Mouse (Mus musculus): ENCODE data around the gene Rab3il1. TPM values are rescaled to one million over a fixed set of nuclear protein-coding genes. Genes with fewer than 3 reads are reported as not detected.
A peak's percentile ranks its signal among the peaks of the same experiment; 100 is the strongest.

Gene Rab3il1
- total RNA-seq, 2 experiments from 2014 or later = 8.5 to 9.9 TPM

DNA sequence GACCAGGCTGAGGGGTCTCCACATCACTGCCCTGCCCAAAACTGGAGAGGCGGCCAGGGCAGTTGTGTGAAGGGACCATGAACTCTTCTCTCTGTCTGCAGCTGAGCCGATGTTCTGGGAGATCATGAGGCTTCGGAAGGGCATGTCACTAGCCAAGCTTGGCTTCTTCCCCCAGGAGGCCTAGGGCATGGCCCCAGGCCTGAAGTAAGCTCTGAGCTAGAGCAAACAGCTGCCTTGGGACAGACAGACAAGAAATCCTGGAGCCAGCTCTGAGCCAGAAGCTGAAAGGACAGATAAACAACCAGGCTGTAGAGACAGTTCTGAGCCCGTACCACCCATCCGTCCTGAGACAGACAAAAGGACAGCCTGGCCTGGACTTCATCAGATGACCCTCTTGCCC, 32.9 kb downstream of the Rab3il1 start:
- DNase-seq (ENCODE audit: low spot score in 2 of 2) = no peak
- intact Hi-C loops (cut with DNase I) = loop anchor here (2.0 to 5.0 kb wide), 3 partner anchors 34 to 118 kb away; partner anchors contain the start of genes Best1 and Rab3il1

DNA sequence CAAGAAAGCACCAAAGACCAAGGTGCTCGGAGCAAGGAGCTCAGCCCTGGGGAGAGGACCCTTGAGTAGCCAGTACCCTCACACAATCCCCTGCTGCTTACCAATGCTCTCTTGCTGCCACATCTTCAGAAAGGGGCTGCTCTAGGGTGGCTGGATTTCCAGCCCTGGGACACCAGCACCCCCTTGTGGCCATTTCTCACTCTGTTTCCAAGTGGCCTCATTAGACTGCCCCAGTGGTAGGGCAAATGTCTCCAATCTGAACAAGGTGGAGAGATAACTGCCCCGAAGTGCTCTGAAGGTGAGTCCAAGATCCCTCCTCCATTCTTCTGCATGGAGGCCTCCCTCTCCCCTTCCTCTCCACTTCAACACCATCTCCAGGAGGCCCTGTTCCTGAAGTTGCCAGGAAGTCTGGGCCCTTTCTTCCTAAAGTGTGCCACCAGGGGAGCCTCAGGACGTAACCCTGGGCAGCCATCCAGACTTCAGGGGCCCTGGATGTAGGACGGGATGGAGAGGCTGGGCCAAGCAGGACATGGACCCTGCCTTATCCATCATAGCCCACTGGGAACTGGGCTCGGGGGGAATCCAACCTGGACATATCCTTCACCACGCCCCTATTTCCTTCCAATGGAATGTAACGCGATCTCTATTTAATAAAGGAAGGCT, 33.4 kb downstream of the Rab3il1 start:
- peak; percentile 58 to 74 for DNase-seq (ENCODE audit: low spot score in 2 of 2)
- intact Hi-C loops (cut with DNase I) = loop anchor here (2.0 to 5.0 kb wide), 3 partner anchors 34 to 118 kb away; partner anchors contain the start of genes Best1 and Rab3il1

DNA sequence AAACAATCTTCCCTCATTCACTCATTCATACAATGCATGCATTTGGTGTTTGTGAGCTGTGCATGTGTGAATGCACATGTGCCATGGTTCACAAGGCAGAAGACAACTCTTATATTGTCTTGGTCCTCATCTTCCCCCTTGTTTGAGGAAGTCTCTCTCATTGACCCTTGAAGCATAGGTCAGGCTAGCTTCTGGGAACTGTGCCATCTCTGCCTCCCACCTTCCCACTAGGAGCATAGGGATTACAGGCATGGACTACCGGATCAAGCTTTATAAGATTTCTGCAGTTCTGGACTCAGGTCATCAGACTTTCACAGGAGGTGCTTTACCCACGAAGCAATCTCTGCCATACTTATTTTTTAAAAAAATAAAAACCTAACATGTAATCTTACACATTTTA, 36.1 kb downstream of the Rab3il1 start:
- no peak for DNase-seq (ENCODE audit: low spot score in 2 of 2)
- intact Hi-C loops (cut with DNase I) = no loop called here

DNA sequence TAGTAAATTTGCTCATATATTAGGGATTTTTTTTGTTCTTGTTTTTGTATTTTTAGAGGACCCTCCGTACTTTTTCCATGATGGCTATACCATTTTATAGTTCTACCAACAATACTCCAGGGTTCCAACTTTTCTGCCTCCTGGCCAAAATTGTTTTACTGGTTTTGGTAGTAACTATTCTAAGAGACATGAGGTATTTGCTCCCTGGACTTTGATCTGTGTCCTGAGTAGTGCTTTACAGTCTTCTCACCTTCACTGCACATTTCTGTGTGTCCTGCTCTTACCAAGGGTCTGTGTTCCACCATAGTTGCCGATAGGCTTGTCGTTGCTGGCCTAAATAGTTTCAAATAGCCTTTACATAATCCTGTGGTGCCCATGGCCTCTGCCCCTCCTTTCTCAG, 36.9 kb downstream of the Rab3il1 start:
- intact Hi-C loops (cut with DNase I) = no loop called here

DNA sequence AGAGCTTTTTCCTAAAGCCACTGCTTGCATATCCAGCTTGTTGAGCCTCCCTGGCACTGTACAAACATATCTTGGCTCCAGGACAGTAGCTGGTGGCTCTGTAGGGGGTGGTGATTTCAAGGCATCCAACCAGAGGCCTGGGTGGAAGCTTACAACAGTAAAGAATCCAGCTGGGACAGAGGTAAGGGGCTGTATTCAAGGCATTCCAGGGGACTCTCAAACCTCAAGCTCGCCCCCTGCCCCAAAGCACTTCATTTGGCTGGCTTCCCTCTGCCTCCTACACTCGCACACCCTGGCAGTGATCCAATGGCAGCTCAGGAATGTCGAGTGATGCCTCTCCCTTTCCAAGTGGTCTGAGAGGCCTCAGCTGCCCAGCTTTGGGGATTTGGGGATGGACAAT, 37.4 kb downstream of the Rab3il1 start:
- intact Hi-C loops (cut with DNase I) = no loop called here
- no peak for DNase-seq (ENCODE audit: low spot score in 2 of 2)

More for the DNA sequence above, 36.9 kb downstream of the Rab3il1 start:
- DNase-seq (ENCODE audit: low spot score in 2 of 2) = no peak

DNA sequence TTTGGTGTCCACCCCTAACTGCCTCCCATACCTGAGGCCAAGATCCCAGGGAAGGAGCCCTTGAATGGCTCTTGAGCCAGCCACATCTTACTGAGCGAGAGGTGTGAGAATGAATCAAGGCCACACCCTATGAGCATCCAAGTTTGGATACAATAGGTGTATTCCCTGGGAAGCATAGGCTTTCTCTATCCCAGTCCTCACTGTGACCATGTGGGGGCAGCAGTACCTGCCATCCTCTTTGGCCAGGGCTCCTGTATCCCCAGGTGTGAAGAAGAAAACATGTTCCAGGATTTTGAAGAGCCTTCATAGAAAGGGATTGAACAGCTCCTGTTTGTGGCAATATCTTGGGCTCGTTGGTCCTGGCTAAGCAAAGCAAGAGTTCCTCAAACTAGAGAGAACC, 38.1 kb downstream of the Rab3il1 start:
- DNase-seq (ENCODE audit: low spot score in 2 of 2) = no peak
- intact Hi-C loops (cut with DNase I) = loop anchor here (5.0 kb wide), 1 partner anchor 143 kb away; the partner anchor contains the start of gene Fads1

DNA sequence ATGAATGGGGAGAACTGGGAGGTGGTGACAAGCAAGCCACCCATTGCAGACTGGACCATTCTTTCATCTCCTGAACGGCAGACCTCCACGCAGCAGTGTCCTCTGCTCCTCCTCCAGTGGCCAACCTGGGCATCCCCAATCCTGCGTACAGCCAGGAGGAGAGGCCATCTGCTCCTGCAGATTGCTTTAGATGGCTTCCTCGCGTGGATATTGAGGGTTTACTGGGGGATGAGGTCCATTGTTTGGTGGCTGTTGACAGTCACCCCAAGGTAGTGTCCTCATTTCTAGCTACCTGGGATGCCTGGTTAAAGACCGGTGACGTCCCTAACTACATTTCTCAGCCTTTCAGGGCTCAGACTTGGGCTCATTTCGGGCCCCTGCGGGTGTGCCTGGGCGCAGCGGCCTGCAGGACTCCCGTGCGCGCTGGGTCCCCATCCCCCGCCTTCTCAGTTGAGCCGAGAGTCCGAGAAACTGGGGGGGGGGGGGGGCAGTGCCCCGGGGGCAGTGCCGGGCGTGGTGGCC, 39.5 kb downstream of the Rab3il1 start:
- intact Hi-C loops (cut with DNase I) = loop anchor here (5.0 kb wide), 1 partner anchor 141 kb away; the partner anchor contains the start of gene Fads1
- DNase-seq (ENCODE audit: low spot score in 2 of 2) = peak in 1 of 2 experiments; percentile 50

DNA sequence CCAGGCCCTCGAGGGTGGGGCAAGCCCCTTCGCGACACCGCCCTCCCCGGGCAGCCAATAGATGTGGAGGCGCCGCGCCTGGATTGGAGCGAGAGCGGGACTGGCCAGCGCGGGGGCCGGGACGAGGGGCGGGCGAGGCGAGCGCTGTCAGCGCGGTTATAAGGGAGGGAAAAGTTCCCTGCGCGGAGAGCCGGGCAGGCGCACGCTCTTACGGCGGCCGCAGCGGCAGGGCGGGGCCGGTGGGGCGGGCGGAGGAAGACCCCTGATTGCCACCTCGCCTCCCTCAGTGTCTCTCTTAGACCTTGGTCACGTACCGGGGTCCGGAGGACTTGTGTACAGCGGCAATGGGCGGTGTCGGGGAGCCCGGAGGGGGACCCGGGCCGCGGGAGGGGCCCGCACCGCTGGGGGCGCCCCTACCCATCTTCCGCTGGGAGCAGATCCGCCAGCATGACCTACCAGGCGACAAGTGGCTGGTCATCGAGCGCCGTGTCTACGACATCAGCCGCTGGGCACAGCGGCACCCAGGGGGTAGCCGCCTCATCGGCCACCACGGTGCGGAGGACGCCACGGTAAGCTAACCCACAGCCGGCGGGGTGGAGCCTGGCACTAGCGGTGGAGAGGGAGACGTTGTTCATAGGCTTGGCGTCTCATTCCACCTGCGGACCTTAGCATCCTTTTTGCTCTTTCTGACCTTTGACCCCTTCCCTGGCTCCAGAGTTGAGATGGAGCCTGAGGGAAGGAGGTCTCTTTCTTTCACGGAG, 40.1 kb downstream of the Rab3il1 start, which contains the start of gene Fads3:
Gene Fads3, plus strand, starts transcription at position 182 of the 761 bp plus-strand sequence.
- intact Hi-C loops (cut with DNase I) = loop anchor here (5.0 kb wide), 1 partner anchor 141 kb away; the partner anchor contains the start of gene Fads1
- DNase-seq (ENCODE audit: low spot score in 2 of 2) = peak; percentile 79 to 84

DNA sequence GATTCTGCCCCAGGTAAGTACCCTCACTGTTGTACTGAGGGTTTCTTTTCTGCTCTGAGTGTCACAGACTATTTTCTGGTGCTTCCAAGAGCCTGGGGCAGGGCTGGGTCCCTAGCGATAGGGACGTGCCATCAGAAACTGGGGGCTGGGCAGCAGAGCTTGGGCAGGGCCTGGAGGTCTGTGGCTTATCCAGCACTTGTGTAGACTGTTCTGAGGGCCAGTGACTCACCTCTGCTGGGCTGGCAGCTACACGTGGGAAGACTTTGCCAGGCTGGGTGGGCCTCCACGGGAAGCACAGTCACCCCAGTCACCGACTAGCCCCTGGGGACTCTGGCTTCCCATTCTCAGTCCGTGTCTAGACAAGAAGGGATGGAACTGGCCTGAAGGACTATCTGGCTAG, 40.8 kb downstream of the Rab3il1 start:
- peak in 1 of 2 experiments; percentile 32 for DNase-seq (ENCODE audit: low spot score in 2 of 2)
- intact Hi-C loops (cut with DNase I) = loop anchor here (5.0 kb wide), 1 partner anchor 140 kb away; the partner anchor contains the start of gene Fads1

DNA sequence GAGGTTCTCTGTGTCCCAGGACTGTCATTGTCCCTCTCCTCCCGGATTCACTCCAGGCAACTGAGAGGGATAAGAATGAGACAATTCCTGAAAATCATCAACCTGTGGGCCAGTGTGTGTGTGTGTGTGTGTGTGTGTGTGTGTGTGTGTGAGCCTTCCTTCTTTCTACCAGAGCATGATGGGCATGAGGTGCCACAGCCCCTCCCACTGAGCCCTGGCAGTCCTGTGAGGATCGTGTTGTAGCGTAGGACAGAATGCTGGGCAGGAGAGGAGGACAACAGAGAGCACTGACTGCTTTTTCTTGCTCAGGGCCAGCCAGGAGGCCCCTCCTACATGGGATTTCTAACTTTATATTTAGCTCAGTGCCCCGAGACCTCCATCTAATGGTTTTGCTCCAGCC, 41.3 kb downstream of the Rab3il1 start:
- DNase-seq (ENCODE audit: low spot score in 2 of 2) = no peak
- intact Hi-C loops (cut with DNase I) = loop anchor here (5.0 kb wide), 1 partner anchor 139 kb away; the partner anchor contains the start of gene Fads1

DNA sequence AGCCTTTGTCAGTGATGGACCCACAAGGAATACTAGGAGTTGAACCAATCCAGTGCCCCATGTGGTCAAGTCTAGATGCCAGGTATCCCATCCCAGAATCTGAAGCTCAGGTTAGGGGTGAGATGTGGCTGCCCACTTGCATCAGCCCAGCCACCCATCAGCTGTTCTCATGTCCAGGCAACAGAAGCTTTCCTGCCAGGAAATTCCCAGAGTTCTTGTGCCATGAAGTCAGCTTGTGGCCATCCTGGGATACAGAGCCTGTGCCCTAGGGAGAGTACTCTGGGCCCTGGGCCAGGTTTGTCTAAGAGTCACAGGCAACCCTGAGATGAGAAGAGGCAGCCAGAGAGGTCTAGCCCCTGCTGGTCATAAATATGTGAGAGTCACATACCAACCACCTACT, 42.2 kb downstream of the Rab3il1 start:
- intact Hi-C loops (cut with DNase I) = loop anchor here (5.0 kb wide), 1 partner anchor 139 kb away; the partner anchor contains the start of gene Fads1
- DNase-seq (ENCODE audit: low spot score in 2 of 2) = no peak

DNA sequence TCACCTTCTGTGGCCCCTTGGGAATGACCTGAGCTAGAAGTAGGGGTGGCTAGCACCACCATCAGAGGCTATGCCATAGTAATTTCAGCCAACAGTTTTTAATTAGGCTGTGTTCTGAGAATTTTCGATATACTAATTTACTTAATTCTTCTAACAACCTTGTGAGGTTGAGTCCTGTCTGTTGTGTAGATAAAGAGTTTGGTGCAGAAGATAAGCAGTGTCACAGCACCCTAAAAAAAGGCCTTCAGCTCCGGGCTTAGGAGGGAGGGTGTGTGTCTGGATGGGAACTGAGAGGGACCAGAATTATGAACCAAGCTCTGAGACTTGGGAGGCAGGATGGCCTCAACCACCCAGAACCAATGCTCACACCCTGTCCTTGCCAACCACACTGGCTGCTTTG, 44.2 kb downstream of the Rab3il1 start:
- intact Hi-C loops (cut with DNase I) = no loop called here
- no peak for DNase-seq (ENCODE audit: low spot score in 2 of 2)

DNA sequence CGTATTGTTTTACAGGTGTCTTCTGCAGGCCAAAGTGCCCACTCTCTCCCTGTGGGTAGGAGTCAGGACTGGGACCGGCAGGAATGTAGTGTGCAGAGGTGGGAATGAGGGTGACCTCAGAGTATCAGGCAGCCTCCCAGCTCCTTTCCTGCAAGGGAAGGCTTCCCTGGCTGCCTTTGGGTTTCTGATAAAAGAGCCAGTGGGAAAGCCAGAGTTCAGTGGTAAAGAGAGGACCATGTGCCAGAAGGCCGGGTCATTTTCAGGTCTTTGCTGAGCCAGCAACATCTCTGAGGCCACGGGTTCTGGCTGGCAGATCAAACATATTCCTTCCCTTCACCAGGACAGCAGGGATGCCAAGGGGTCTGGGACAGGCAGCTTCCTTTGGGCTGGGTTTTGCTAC, 44.9 kb downstream of the Rab3il1 start:
- intact Hi-C loops (cut with DNase I) = no loop called here
- no peak for DNase-seq (ENCODE audit: low spot score in 2 of 2)

DNA sequence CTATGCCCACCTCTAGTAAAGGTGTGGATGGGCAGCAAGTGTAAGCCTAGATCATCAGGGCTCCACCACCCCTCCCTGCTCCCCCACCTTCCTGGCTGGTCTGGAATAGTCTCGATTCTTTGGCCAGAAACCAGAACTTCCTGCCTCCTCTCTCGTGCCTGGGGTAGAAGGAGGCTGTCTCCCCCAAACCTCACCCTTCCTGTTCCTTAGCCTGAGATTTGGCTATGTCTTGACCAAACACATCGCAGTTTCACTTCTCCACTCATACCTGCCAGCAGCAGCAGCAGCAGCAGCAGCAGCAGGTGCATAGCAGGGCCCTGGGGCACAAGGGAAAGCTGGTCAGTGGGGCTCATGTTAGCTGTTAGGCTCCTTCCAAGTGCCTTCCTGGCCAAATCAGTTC, 45.5 kb downstream of the Rab3il1 start:
- intact Hi-C loops (cut with DNase I) = no loop called here
- no peak for DNase-seq (ENCODE audit: low spot score in 2 of 2)

DNA sequence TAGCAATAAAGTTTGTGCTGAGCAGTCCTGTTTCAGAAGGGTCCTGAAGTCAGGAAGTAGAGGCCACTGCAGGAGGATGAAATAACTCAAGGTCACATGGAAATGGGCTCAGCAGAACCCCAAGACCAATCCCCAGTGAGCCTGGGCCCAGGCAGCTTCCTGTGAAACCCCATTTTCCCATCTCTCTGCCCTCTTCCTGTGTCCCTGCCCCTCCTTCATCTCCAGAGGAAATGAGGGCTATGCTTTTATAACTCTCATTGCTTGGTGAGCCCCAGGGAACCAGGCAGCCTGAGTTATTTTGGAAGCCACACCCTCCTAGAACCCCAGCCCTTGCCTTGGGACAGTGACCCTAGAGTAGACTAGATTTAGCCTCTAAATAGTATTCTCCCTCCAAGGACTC, 48.1 kb downstream of the Rab3il1 start:
- no peak for DNase-seq (ENCODE audit: low spot score in 2 of 2)
- intact Hi-C loops (cut with DNase I) = no loop called here

DNA sequence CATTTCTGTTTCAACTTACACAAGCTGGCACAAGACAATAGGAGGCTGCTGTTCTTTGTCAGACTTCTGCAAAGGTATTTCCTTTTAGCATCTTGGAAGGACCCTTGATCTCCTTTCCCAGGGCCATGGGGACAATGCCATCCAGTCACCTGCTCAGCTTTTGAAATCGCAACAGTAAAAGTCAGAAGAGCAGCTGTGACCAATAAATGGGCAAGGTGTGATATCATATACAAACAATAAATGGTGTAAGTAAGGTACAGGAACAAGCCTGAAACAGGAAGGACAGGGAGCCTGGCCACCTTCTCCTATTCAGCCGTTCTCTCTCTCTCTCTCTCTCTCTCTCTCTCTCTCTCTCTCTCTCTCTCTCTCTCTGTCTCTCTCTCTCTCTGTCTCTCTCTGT, 49.0 kb downstream of the Rab3il1 start:
- intact Hi-C loops (cut with DNase I) = no loop called here
- DNase-seq (ENCODE audit: low spot score in 2 of 2) = no peak

DNA sequence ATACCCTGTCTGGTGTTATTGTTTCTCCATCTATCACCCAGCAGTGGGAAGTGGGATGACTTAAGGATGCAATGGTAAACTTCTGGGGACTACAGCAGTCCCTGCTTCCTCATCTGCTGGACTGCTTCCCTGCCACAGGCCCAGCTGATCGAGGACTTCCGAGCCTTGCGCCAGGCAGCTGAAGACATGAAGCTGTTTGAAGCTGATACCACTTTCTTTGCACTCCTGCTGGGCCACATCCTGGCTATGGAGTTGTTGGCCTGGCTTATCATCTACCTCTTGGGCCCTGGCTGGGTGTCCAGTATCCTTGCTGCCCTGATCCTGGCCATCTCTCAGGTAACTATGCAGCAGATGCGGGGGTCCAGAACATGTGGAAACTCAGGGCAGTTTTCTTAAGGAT, 51.2 kb downstream of the Rab3il1 start:
- intact Hi-C loops (cut with DNase I) = no loop called here
- DNase-seq (ENCODE audit: low spot score in 2 of 2) = no peak

DNA sequence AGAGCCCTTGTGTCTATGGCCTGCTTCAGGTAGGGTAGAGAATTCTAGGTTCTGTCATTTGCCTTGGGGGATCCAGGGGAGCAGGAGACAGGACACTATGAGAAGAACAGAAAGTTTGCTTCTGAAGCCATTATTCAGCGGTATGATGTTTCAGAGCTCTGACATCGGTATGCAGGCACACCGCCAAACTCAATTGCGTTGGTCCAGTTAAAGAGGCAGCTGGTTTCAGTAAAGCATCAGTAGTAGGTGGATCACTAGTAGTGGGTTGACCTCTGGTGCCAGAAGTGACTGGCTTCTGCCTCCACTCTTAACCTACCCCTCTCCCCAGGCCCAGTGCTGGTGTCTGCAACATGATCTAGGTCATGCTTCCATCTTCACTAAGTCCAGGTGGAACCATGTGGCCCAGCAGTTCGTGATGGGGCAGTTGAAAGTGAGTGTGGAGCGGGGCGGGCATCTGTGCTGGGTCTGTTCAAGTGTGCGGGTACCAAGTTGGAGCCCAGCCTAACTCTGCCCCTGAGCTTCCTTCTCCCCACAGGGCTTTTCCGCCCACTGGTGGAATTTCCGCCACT, 52.3 kb downstream of the Rab3il1 start:
- DNase-seq (ENCODE audit: low spot score in 2 of 2) = no peak
- intact Hi-C loops (cut with DNase I) = no loop called here

DNA sequence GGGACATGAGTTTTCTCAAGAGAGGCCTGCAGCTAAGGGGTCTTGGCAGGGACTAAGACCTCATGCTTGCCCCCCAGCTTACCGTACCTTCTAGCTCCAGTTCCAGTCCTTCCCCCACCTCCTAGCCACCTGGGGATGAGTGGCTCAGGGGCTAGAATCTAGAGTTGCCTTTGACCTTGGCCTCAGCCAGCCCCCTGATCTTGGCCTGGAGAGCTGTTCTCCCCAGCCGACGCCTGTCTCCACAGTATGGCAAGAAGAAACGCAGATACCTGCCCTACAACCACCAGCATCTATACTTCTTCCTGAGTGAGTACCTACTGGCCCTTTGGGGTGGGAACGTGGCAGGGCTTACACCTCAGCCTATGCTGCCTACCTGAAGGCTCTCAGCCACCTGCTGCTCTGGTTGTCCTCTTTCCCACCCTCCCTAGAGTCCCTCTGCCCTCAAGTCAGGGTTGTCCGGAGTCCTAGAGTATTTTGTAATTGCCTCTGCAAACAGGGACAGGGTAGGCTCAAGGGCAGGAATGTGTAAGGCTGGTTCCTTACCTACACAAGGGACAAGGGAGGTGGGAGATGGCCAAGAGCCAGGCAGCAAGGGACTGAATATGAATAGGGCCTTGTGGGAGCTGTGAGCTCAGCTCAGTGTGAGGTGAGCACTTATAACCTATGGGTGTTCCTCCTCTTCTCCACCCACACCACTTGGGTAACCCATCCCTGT, 53.0 kb downstream of the Rab3il1 start:
- intact Hi-C loops (cut with DNase I) = no loop called here
- no peak for DNase-seq (ENCODE audit: low spot score in 2 of 2)

Measured in left cerebral cortex, postnatal 36 days (tissue).